Mouse (Mus musculus): ENCODE data around the gene Ccdc163. TPM values are rescaled to one million over a fixed set of nuclear protein-coding genes. Genes with fewer than 3 reads are reported as not detected.
A peak's percentile ranks its signal among the peaks of the same experiment; 100 is the strongest.

The Ccdc163 gene
- polyA plus RNA-seq, 2 experiments = 9.1 to 16.0 TPM

GRCm38 (mm10) chr4:116721098-116721628 is 12.9 kb downstream of the Ccdc163 start:
- Histone ChIP-seq H3K4me3 (ENCODE audit: insufficient read depth in 1 of 2, low read depth in 2 of 2, low read length in 2 of 2) (peak overlapping the region; percentile 69 to 88), H3K4me1 (replicated peaks; ENCODE audit: control insufficient read depth in 2 of 2, insufficient read depth in 2 of 2, low read length in 1 of 2) (peaks cover 3 to 4% of the 10 kb centered on the region in 2 experiments; a peak in 1 of 4 replicates), H3K27ac (no peak overlapping the region), H3K4me2 (ENCODE audit: low read depth) (peak overlapping the region; percentile 92), H3K36me3 (replicated peaks; ENCODE audit: control insufficient read depth, insufficient read depth, low read depth) (no peaks in the 10 kb centered on the region), H3K9me3 (ENCODE audit: control insufficient read depth, low read length) (no peaks in the 10 kb centered on the region), H3K27me3 (ENCODE audit: control insufficient read depth, insufficient read depth, low read length) (no peaks in the 10 kb centered on the region), H3K9ac (replicated peaks) (peak overlapping the region; percentile 72)
- DNase-seq (ENCODE audit: low read depth in 3 of 3, low spot score in 3 of 3) (no peak), ATAC-seq (ENCODE audit: insufficient read depth) (peak; percentile 52)
- no peak for TF ChIP-seq EP300 (IDR thresholded peaks at IDR 0.05; ENCODE audit: low read depth)
- TF ChIP-seq CTCF (IDR thresholded peaks at IDR 0.05; ENCODE audit: low read depth) = no peak
- under 1% methylated on average over 29 of the region's 29 CpGs for WGBS (ENCODE audit: insufficient replicate concordance)

DNA sequence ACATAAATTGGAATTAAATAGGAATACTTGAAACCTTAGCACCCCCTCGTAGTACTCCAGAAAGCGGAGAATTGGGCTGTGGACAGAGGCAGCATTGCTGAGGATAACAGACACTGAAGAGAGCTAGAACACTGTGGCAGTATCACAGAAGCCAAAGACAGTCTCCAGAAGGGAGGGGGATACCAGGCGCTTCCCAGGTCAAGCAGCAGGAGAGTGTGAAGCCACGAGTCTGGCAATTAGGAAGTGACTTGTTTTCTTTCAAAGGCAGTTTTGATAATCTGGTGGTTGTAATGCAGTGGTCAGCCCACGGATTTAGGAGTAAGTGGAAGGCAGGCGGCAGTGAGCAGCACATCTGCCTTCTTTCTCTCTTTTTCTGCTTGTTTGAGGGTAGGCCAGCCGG is 13.9 kb downstream of the Ccdc163 start:
- 53% methylated on average over 7 of the region's 7 CpGs for WGBS (ENCODE audit: insufficient replicate concordance)
- Histone ChIP-seq H3K4me3 (ENCODE audit: insufficient read depth in 1 of 2, low read depth in 2 of 2, low read length in 2 of 2) (no peak overlapping the region; a peak in 1 of 4 replicates), H3K4me2 (ENCODE audit: low read depth) (peak overlapping the region; percentile 92), H3K36me3 (replicated peaks; ENCODE audit: control insufficient read depth, insufficient read depth, low read depth) (no peaks in the 10 kb centered on the region), H3K9me3 (ENCODE audit: control insufficient read depth, low read length) (no peaks in the 10 kb centered on the region), H3K4me1 (replicated peaks; ENCODE audit: control insufficient read depth in 2 of 2, insufficient read depth in 2 of 2, low read length in 1 of 2) (peaks cover 3 to 4% of the 10 kb centered on the region in 2 experiments; a peak in 1 of 4 replicates), H3K9ac (replicated peaks) (no peak overlapping the region), H3K27ac (no peak overlapping the region), H3K27me3 (ENCODE audit: control insufficient read depth, insufficient read depth, low read length) (no peaks in the 10 kb centered on the region)
- ATAC-seq (ENCODE audit: insufficient read depth) (no peak), DNase-seq (ENCODE audit: low read depth in 3 of 3, low spot score in 3 of 3) (no peak)
- TF ChIP-seq CTCF (IDR thresholded peaks at IDR 0.05; ENCODE audit: low read depth) (no peak), EP300 (IDR thresholded peaks at IDR 0.05; ENCODE audit: low read depth) (no peak)

- H3K36me3 ChIP-seq (replicated peaks; ENCODE audit: control insufficient read depth, insufficient read depth, low read depth) = no peaks in the 10 kb centered on the region
- no peak overlapping the region for H3K27ac ChIP-seq
- ATAC-seq (ENCODE audit: insufficient read depth) = no peak
- DNase-seq (ENCODE audit: low read depth in 3 of 3, low spot score in 3 of 3) = no peak
- WGBS (ENCODE audit: insufficient replicate concordance) = 60% methylated on average over 5 of the region's 5 CpGs
- H3K4me3 ChIP-seq (ENCODE audit: insufficient read depth in 1 of 2, low read depth in 2 of 2, low read length in 2 of 2) = no peak overlapping the region
- H3K4me2 ChIP-seq (ENCODE audit: low read depth) = no peak overlapping the region
- no peak for TF ChIP-seq EP300 (IDR thresholded peaks at IDR 0.05; ENCODE audit: low read depth)
- TF ChIP-seq CTCF (IDR thresholded peaks at IDR 0.05; ENCODE audit: low read depth) = no peak
- H3K9me3 ChIP-seq (ENCODE audit: control insufficient read depth, low read length) = no peaks in the 10 kb centered on the region
- H3K9ac ChIP-seq (replicated peaks) = no peak overlapping the region
- H3K4me1 ChIP-seq (replicated peaks; ENCODE audit: control insufficient read depth in 2 of 2, insufficient read depth in 2 of 2, low read length in 1 of 2) = peaks cover 0 to 3% of the 10 kb centered on the region in 2 experiments; a peak in 1 of 4 replicates
- H3K27me3 ChIP-seq (ENCODE audit: control insufficient read depth, insufficient read depth, low read length) = no peaks in the 10 kb centered on the region
Observed at GRCm38 (mm10) chr4:116725444-116725843, 17.1 kb downstream of the Ccdc163 start.

DNA sequence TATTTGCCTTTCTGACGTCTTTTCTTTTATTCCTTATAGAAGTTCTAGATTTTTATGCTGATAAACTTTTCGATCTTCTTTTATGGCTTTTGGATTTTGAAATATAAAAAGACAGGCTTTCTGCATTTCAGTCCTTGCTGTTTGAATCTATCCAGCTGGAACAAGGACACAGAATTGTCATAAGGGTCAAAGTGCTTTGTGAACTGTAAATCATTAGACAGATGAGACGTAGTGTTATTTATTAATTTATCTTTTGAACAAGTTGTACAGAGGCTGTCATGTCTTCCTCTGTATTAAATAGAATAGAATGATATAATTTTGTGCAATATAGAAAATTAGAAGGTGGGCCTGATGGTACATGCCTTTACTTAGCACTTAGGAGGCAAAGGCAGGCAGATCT is 19.1 kb downstream of the Ccdc163 start:
- no peak overlapping the region for H3K4me3 ChIP-seq (ENCODE audit: insufficient read depth in 1 of 2, low read depth in 2 of 2, low read length in 2 of 2)
- DNase-seq (ENCODE audit: low read depth in 3 of 3, low spot score in 3 of 3) = no peak
- no peak overlapping the region for H3K9ac ChIP-seq (replicated peaks)
- no peaks in the 10 kb centered on the region for H3K27me3 ChIP-seq (ENCODE audit: control insufficient read depth, insufficient read depth, low read length)
- H3K9me3 ChIP-seq (ENCODE audit: control insufficient read depth, low read length) = no peaks in the 10 kb centered on the region
- no peak overlapping the region for H3K4me2 ChIP-seq (ENCODE audit: low read depth)
- 55% methylated on average over 3 of the region's 3 CpGs for WGBS (ENCODE audit: insufficient replicate concordance)
- H3K27ac ChIP-seq = no peak overlapping the region
- no peak for TF ChIP-seq EP300 (IDR thresholded peaks at IDR 0.05; ENCODE audit: low read depth)
- TF ChIP-seq CTCF (IDR thresholded peaks at IDR 0.05; ENCODE audit: low read depth) = no peak
- peaks cover 0 to 3% of the 10 kb centered on the region in 2 experiments; a peak in 1 of 4 replicates for H3K4me1 ChIP-seq (replicated peaks; ENCODE audit: control insufficient read depth in 2 of 2, insufficient read depth in 2 of 2, low read length in 1 of 2)
- no peak for ATAC-seq (ENCODE audit: insufficient read depth)
- H3K36me3 ChIP-seq (replicated peaks; ENCODE audit: control insufficient read depth, insufficient read depth, low read depth) = no peaks in the 10 kb centered on the region

DNA sequence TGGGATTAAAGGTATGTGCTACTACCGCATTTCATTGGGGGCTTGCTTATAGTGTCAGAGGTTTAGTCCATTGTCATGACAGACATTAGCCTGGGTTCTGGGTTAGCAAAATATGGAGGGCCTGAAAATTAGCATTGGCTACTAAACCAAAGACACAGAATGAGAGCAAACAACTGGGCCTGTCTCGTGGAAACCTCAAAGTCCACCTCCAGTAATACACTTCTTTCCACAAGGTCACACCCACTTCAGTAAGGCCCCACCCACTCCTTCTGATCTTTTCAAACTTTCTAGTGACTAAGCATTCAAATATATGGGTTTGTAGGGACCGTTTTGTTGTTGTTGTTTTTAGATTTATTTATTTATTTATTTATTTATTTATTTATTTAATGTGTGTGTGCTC is 21.2 kb downstream of the Ccdc163 start:
- no peak overlapping the region for H3K27ac ChIP-seq
- WGBS (ENCODE audit: insufficient replicate concordance) = 67% methylated on average over 3 of the region's 3 CpGs

More for the DNA sequence above, 21.2 kb downstream of the Ccdc163 start:
- Histone ChIP-seq H3K4me1 (replicated peaks; ENCODE audit: control insufficient read depth in 2 of 2, insufficient read depth in 2 of 2, low read length in 1 of 2) (peaks cover 0 to 3% of the 10 kb centered on the region in 2 experiments; a peak in 1 of 4 replicates), H3K9ac (replicated peaks) (no peak overlapping the region), H3K4me3 (ENCODE audit: insufficient read depth in 1 of 2, low read depth in 2 of 2, low read length in 2 of 2) (no peak overlapping the region), H3K9me3 (ENCODE audit: control insufficient read depth, low read length) (no peaks in the 10 kb centered on the region), H3K4me2 (ENCODE audit: low read depth) (no peak overlapping the region), H3K27me3 (ENCODE audit: control insufficient read depth, insufficient read depth, low read length) (no peaks in the 10 kb centered on the region), H3K36me3 (replicated peaks; ENCODE audit: control insufficient read depth, insufficient read depth, low read depth) (no peaks in the 10 kb centered on the region)
- ATAC-seq (ENCODE audit: insufficient read depth) (no peak), DNase-seq (ENCODE audit: low read depth in 3 of 3, low spot score in 3 of 3) (no peak)
- no peak for TF ChIP-seq EP300 (IDR thresholded peaks at IDR 0.05; ENCODE audit: low read depth)
- no peak for TF ChIP-seq CTCF (IDR thresholded peaks at IDR 0.05; ENCODE audit: low read depth)
